Mouse (Mus musculus): ENCODE data around the gene Gpha2. TPM values are rescaled to one million over a fixed set of nuclear protein-coding genes. Genes with fewer than 3 reads are reported as not detected.
A peak's percentile ranks its signal among the peaks of the same experiment; 100 is the strongest.

Gene Gpha2
- polyA plus RNA-seq (2014; fragmentation: Nextera tagmentation; extraction: Ambion mirVana) = 0.71 and 0.98 TPM in 2 replicates

DNA sequence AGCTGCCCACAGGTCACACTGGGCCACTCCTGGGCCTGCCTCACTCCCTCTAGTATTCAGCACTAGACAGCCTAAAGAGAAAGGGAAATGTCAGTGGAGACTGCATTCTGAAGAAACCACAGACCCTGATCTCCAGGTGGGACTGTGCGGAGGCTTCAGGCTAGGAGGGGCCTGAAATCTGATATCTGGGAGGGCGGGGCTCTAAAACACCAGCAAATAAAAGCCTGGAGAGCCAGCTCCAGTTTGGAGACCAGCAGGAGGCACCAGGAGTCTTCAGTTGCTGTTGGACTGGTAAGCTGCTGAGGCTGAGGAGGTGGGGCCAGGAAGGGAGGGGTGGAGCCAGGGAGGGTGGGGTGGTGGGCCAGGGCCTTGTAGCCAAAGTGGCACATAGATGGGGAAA, at the start of gene Gpha2:
Gene Gpha2, plus strand, starts transcription at position 246 of the 400 bp plus-strand sequence.
- Histone ChIP-seq H3K9ac (ENCODE audit: low read depth, low read length) (no peak within 1 kb of the TSS), H3K9me3 (ENCODE audit: control insufficient read depth, low read length) (no peaks in the 10 kb centered on the region), H3K27me3 (ENCODE audit: control insufficient read depth, insufficient read depth, low read length) (no peaks in the 10 kb centered on the region), H3K4me2 (replicated peaks; ENCODE audit: low read depth, low read length) (no peak within 1 kb of the TSS), H3K36me3 (ENCODE audit: control insufficient read depth, insufficient read depth, low read length) (no peaks in the 10 kb centered on the region), H3K4me3 (ENCODE audit: low read depth, low read length) (no peak within 1 kb of the TSS), H3K4me1 (replicated peaks; ENCODE audit: control insufficient read depth, insufficient read depth, low read length) (no peaks in the 10 kb centered on the region), H3K27ac (ENCODE audit: low read depth, low read length) (no peak within 1 kb of the TSS)
- DNase-seq (ENCODE audit: low spot score) (no peak), ATAC-seq (ENCODE audit: low FRiP score) (no peak)
- WGBS = 10% methylated on average over 2 of the region's 2 CpGs

DNA sequence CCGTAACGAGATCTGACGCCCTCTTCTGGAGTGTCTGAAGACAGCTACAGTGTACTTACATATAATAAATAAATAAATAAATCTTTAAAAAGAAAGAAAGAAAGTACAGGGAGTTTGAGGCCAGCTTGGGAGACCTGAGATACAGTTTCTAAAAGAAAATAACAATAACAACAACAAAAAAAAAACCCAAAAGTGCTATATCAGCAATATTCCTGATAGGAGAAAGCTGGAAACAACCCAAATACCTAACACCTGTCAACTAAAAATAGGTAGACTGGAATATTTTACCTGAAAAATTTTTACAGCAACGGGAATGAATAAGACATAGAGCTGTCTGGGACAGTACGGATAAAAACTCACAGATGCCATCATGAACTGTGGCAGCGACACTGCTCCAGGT, 47.4 kb upstream of the Gpha2 start:
- DNase-seq (ENCODE audit: low spot score) = no peak
- no peaks in the 10 kb centered on the region for H3K9me3 ChIP-seq (ENCODE audit: control insufficient read depth, low read length)
- 88% methylated on average over 6 of the region's 6 CpGs for WGBS

DNA sequence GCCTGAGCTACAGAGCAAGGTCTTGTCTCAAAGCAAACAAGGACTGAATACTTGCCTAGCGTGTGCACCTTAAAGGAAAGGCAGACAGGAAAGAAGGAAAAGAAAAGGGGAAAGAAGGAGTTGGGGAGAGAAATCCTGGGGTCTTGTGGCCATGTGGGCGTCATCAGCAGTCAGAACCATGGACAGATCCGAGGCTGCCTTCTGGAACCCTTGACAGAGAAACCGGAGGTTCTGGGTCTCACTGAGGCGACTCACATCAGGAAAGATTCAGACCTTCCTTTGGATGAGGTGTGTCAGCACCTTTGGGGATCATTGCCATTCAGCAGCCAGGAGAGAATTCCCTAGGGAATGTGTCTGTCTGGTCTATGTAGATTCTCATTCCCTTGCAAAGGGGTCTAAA, 44.6 kb upstream of the Gpha2 start:
- peak; percentile 38 for DNase-seq (ENCODE audit: low spot score)
- WGBS = 28% methylated on average over 5 of the region's 5 CpGs
- no peak overlapping the region for H3K4me3 ChIP-seq (ENCODE audit: low read depth, low read length)

More for the DNA sequence above, 47.4 kb upstream of the Gpha2 start:
- no peaks in the 10 kb centered on the region for H3K36me3 ChIP-seq (ENCODE audit: control insufficient read depth, insufficient read depth, low read length)
- H3K4me1 ChIP-seq (replicated peaks; ENCODE audit: control insufficient read depth, insufficient read depth, low read length) = no peaks in the 10 kb centered on the region
- no peak overlapping the region for H3K9ac ChIP-seq (ENCODE audit: low read depth, low read length)
- H3K4me3 ChIP-seq (ENCODE audit: low read depth, low read length) = no peak overlapping the region
- no peak overlapping the region for H3K4me2 ChIP-seq (replicated peaks; ENCODE audit: low read depth, low read length)
- H3K27me3 ChIP-seq (ENCODE audit: control insufficient read depth, insufficient read depth, low read length) = no peaks in the 10 kb centered on the region
- H3K27ac ChIP-seq (ENCODE audit: low read depth, low read length) = no peak overlapping the region
- no peak for ATAC-seq (ENCODE audit: low FRiP score)

DNA sequence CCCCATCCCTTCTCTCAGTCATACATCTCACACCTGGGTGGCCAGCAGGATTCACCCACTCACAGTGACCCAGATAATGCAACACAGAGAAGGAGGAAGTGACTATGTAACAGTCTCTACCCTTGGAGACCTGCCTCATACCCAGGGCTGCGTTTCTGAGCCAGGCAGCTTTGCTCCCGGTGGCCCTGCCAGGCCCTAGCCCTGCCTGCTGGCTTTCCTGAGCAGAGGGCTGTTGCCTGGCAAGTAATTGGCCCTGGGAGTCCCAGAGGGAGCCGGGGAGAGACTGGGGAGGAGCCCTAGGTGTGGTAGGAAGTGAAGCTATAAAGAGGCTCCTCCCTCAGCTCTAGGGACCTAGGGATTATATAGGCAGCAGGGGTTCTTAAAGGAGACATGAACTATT, 43.6 kb upstream of the Gpha2 start:
- 28% methylated on average over 3 of the region's 3 CpGs for WGBS
- Histone ChIP-seq H3K4me1 (replicated peaks; ENCODE audit: control insufficient read depth, insufficient read depth, low read length) (no peaks in the 10 kb centered on the region), H3K4me2 (replicated peaks; ENCODE audit: low read depth, low read length) (no peak overlapping the region), H3K27me3 (ENCODE audit: control insufficient read depth, insufficient read depth, low read length) (no peaks in the 10 kb centered on the region), H3K36me3 (ENCODE audit: control insufficient read depth, insufficient read depth, low read length) (no peaks in the 10 kb centered on the region), H3K9ac (ENCODE audit: low read depth, low read length) (no peak overlapping the region), H3K9me3 (ENCODE audit: control insufficient read depth, low read length) (no peaks in the 10 kb centered on the region), H3K27ac (ENCODE audit: low read depth, low read length) (no peak overlapping the region), H3K4me3 (ENCODE audit: low read depth, low read length) (no peak overlapping the region)
- no peak for DNase-seq (ENCODE audit: low spot score)
- ATAC-seq (ENCODE audit: low FRiP score) = no peak

More for the DNA sequence above, 44.6 kb upstream of the Gpha2 start:
- H3K27me3 ChIP-seq (ENCODE audit: control insufficient read depth, insufficient read depth, low read length) = no peaks in the 10 kb centered on the region
- H3K4me1 ChIP-seq (replicated peaks; ENCODE audit: control insufficient read depth, insufficient read depth, low read length) = no peaks in the 10 kb centered on the region
- no peaks in the 10 kb centered on the region for H3K36me3 ChIP-seq (ENCODE audit: control insufficient read depth, insufficient read depth, low read length)
- no peak overlapping the region for H3K27ac ChIP-seq (ENCODE audit: low read depth, low read length)
- H3K9ac ChIP-seq (ENCODE audit: low read depth, low read length) = no peak overlapping the region
- no peak overlapping the region for H3K4me2 ChIP-seq (replicated peaks; ENCODE audit: low read depth, low read length)
- ATAC-seq (ENCODE audit: low FRiP score) = no peak
- no peaks in the 10 kb centered on the region for H3K9me3 ChIP-seq (ENCODE audit: control insufficient read depth, low read length)

DNA sequence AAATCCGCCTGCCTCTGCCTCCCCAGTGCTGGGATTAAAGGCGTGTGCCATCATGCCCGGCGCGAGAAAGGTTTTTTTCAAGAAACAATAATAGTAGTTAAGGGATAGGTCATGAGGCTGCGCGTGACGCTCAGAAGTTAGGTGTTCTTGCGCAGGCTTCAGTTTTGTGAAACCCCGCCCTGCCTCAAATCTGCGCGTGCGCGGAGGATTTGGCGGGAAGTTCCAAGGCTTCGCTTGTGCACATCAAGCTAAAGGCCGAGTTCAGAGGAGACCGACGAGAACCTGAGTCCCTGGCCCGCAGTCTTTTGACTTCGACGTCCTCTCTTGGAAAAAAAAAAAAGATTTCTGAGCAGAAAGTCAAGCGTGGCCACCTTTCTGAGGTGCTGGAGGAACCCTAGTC, 42.0 kb upstream of the Gpha2 start, which contains the start of gene Majin:
Gene Majin, plus strand, starts transcription at position 258 of the 400 bp plus-strand sequence.
- Histone ChIP-seq H3K36me3 (ENCODE audit: control insufficient read depth, insufficient read depth, low read length) (no peaks in the 10 kb centered on the region), H3K27ac (ENCODE audit: low read depth, low read length) (no peak within 1 kb of the TSS), H3K4me3 (ENCODE audit: low read depth, low read length) (no peak within 1 kb of the TSS), H3K9ac (ENCODE audit: low read depth, low read length) (no peak within 1 kb of the TSS), H3K4me1 (replicated peaks; ENCODE audit: control insufficient read depth, insufficient read depth, low read length) (no peaks in the 10 kb centered on the region), H3K27me3 (ENCODE audit: control insufficient read depth, insufficient read depth, low read length) (no peaks in the 10 kb centered on the region), H3K9me3 (ENCODE audit: control insufficient read depth, low read length) (no peaks in the 10 kb centered on the region), H3K4me2 (replicated peaks; ENCODE audit: low read depth, low read length) (no peak within 1 kb of the TSS)
- no peak for ATAC-seq (ENCODE audit: low FRiP score)
- DNase-seq (ENCODE audit: low spot score) = no peak
- 84% methylated on average over 23 of the region's 23 CpGs for WGBS

DNA sequence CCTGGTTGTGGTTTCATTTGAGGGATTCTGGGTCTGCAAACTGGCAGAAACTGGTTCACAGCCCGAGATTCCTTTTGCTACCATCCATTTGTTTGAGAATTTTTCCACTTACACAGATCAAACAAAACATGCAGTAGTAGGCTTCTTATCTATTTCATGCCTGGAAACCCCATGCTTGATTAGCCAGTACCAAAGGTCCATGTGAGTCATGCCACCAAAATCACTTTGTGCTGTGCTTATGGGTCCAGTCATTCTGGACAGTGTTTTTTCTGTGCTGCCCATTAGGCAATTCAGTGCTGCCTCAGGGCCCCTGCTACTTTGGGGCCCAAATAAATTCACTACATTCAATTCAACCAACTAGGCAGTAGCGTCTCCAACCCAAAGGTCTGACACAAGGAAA, 21.9 kb upstream of the Gpha2 start:
- DNase-seq (ENCODE audit: low spot score) (no peak), ATAC-seq (ENCODE audit: low FRiP score) (no peak)
- Histone ChIP-seq H3K4me1 (replicated peaks; ENCODE audit: control insufficient read depth, insufficient read depth, low read length) (no peaks in the 10 kb centered on the region), H3K4me3 (ENCODE audit: low read depth, low read length) (no peak overlapping the region), H3K9me3 (ENCODE audit: control insufficient read depth, low read length) (no peaks in the 10 kb centered on the region), H3K9ac (ENCODE audit: low read depth, low read length) (no peak overlapping the region), H3K36me3 (ENCODE audit: control insufficient read depth, insufficient read depth, low read length) (no peaks in the 10 kb centered on the region), H3K27ac (ENCODE audit: low read depth, low read length) (no peak overlapping the region), H3K4me2 (replicated peaks; ENCODE audit: low read depth, low read length) (no peak overlapping the region), H3K27me3 (ENCODE audit: control insufficient read depth, insufficient read depth, low read length) (no peaks in the 10 kb centered on the region)
- 74% methylated on average over 2 of the region's 2 CpGs for WGBS

DNA sequence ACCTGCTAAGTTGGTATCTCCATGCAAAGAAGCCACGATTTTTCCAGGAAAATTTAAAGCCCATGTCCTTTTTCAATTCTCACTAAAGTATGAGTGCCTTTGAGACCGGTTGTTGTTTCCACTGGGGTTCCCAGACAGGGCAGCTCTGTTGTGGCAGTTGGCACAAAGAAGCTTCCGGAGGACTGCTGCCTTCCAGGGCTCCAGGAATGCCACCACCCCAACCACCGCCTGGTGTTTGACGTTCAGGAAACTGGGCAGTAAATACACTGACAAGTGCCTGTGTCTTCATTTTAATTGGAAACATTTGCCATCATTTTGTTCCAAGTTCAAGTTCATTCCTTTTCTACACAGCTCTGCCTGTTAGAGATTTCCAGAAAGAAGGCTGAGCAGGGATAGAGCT, 19.5 kb upstream of the Gpha2 start:
- no peak overlapping the region for H3K27ac ChIP-seq (ENCODE audit: low read depth, low read length)
- ATAC-seq (ENCODE audit: low FRiP score) (no peak), DNase-seq (ENCODE audit: low spot score) (no peak)
- no peaks in the 10 kb centered on the region for H3K36me3 ChIP-seq (ENCODE audit: control insufficient read depth, insufficient read depth, low read length)
- no peaks in the 10 kb centered on the region for H3K4me1 ChIP-seq (replicated peaks; ENCODE audit: control insufficient read depth, insufficient read depth, low read length)
- no peak overlapping the region for H3K4me3 ChIP-seq (ENCODE audit: low read depth, low read length)
- no peaks in the 10 kb centered on the region for H3K9me3 ChIP-seq (ENCODE audit: control insufficient read depth, low read length)
- H3K27me3 ChIP-seq (ENCODE audit: control insufficient read depth, insufficient read depth, low read length) = no peaks in the 10 kb centered on the region
- H3K4me2 ChIP-seq (replicated peaks; ENCODE audit: low read depth, low read length) = no peak overlapping the region
- H3K9ac ChIP-seq (ENCODE audit: low read depth, low read length) = no peak overlapping the region
- 74% methylated on average over 5 of the region's 5 CpGs for WGBS

DNA sequence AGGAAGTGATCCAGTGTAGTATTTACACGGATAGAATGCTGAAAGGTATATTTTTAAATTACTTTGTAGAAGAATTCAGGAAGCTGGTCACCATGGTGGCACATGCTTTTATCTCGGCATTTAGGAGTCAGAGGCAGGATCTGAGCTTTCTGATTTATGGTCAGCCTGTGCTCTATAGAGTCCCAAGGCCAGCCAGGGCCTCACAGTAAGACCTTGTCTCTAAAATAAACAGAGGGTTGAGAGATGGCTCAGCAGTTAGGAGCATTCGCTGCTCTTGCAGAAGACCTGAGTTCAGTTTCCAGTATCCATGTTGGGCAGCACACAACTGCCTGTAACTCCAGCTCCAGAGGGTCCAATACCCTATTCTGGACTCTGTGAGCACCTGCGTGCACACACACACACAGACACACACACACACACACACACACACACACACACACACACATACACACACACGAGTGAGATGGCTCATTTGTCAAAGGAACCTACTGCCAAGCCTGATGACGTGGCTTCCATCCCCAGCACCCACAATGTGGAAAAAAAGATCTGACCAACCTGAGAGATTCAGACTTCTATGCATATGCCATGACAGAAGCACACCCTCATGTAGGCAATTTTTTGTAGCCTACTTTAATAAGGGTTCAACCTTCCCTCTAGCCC, 10.0 kb upstream of the Gpha2 start:
- Histone ChIP-seq H3K4me3 (ENCODE audit: low read depth, low read length) (no peak overlapping the region), H3K9ac (ENCODE audit: low read depth, low read length) (no peak overlapping the region), H3K36me3 (ENCODE audit: control insufficient read depth, insufficient read depth, low read length) (no peaks in the 10 kb centered on the region), H3K4me1 (replicated peaks; ENCODE audit: control insufficient read depth, insufficient read depth, low read length) (no peaks in the 10 kb centered on the region), H3K9me3 (ENCODE audit: control insufficient read depth, low read length) (no peaks in the 10 kb centered on the region), H3K27me3 (ENCODE audit: control insufficient read depth, insufficient read depth, low read length) (no peaks in the 10 kb centered on the region), H3K27ac (ENCODE audit: low read depth, low read length) (no peak overlapping the region), H3K4me2 (replicated peaks; ENCODE audit: low read depth, low read length) (no peak overlapping the region)
- no peak for ATAC-seq (ENCODE audit: low FRiP score)
- WGBS = 86% methylated on average over 6 of the region's 6 CpGs
- DNase-seq (ENCODE audit: low spot score) = no peak

DNA sequence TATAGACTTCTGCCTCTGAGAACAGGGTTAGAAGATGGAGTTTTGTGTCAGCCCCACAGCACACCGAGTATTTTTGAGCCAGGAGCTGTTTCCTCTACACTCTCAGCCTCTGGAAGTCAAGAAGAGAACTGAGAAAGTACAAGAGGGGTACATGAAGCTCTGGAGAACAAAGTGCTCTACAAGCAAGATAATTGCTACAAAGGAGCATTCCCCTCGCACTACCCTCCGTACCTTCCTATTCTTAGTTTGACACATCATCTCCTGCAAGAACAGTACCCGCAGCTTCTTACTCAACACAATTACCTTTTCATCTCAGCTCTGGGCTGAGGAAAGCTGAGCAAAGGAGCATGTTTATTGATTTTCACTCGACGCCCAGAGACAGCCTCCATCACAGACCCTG, 7.6 kb upstream of the Gpha2 start:
- no peak overlapping the region for H3K4me3 ChIP-seq (ENCODE audit: low read depth, low read length)
- no peak for ATAC-seq (ENCODE audit: low FRiP score)
- no peak overlapping the region for H3K9ac ChIP-seq (ENCODE audit: low read depth, low read length)
- H3K4me2 ChIP-seq (replicated peaks; ENCODE audit: low read depth, low read length) = no peak overlapping the region
- H3K27ac ChIP-seq (ENCODE audit: low read depth, low read length) = no peak overlapping the region
- H3K4me1 ChIP-seq (replicated peaks; ENCODE audit: control insufficient read depth, insufficient read depth, low read length) = no peaks in the 10 kb centered on the region
- no peaks in the 10 kb centered on the region for H3K27me3 ChIP-seq (ENCODE audit: control insufficient read depth, insufficient read depth, low read length)
- no peaks in the 10 kb centered on the region for H3K9me3 ChIP-seq (ENCODE audit: control insufficient read depth, low read length)
- no peaks in the 10 kb centered on the region for H3K36me3 ChIP-seq (ENCODE audit: control insufficient read depth, insufficient read depth, low read length)
- 70% methylated on average over 6 of the region's 6 CpGs for WGBS
- no peak for DNase-seq (ENCODE audit: low spot score)
